Mouse (Mus musculus): ENCODE data around the gene Tmem94. TPM values are rescaled to one million over a fixed set of nuclear protein-coding genes. Genes with fewer than 3 reads are reported as not detected.
A peak's percentile ranks its signal among the peaks of the same experiment; 100 is the strongest.

Tmem94 gene
- polyA plus RNA-seq, 1 experiment = 29.2 TPM

DNA sequence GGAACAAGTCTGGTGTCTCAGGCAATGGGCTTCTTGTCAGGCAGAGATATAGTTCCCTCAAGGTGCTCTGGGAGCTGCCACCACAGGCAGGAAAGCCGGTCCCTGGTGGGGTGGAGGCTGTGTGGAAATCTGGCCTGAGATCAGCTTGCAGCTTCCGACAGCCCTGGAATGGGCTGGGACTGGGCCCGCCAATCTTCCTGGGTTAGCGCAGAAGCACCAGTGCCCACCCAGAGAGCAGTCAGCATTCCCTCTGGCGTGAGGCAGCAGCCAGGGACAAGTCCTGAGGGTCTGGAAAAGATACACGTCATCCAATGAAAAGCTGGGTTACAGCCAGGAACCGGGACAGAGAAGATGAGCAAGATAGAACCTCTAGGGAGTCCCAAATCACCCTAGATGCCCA, 46.9 kb downstream of the Tmem94 start:
- H3K36me3 ChIP-seq (ENCODE audit: control insufficient read depth, insufficient read depth, low read length, poor library complexity, severe bottlenecking) = peaks cover 2% of the 10 kb centered on the region; the same call in 1 of the 2 replicates
- H3K9ac ChIP-seq (ENCODE audit: low read depth, poor library complexity, severe bottlenecking) = no peak overlapping the region
- no peak overlapping the region for H3K4me3 ChIP-seq (ENCODE audit: low read depth, low read length)
- H3K27me3 ChIP-seq (ENCODE audit: control insufficient read depth, insufficient read depth, low read length, poor library complexity, severe bottlenecking) = no peaks in the 10 kb centered on the region
- TF ChIP-seq CTCF (IDR thresholded peaks at IDR 0.05; ENCODE audit: low read depth, low read length) (no peak), POLR2A (IDR thresholded peaks at IDR 0.05; ENCODE audit: insufficient read depth, low read length) (no peak), EP300 (IDR thresholded peaks at IDR 0.05; ENCODE audit: insufficient read depth, low read depth, low read length) (no peak)
- peaks cover 2% of the 10 kb centered on the region for H3K4me1 ChIP-seq (ENCODE audit: control insufficient read depth, insufficient read depth, low read length)
- no peak overlapping the region for H3K27ac ChIP-seq (ENCODE audit: insufficient read depth, low read length)
- no peaks in the 10 kb centered on the region for H3K9me3 ChIP-seq (replicated peaks; ENCODE audit: control insufficient read depth, insufficient read depth, low read length, poor library complexity, severe bottlenecking)

DNA sequence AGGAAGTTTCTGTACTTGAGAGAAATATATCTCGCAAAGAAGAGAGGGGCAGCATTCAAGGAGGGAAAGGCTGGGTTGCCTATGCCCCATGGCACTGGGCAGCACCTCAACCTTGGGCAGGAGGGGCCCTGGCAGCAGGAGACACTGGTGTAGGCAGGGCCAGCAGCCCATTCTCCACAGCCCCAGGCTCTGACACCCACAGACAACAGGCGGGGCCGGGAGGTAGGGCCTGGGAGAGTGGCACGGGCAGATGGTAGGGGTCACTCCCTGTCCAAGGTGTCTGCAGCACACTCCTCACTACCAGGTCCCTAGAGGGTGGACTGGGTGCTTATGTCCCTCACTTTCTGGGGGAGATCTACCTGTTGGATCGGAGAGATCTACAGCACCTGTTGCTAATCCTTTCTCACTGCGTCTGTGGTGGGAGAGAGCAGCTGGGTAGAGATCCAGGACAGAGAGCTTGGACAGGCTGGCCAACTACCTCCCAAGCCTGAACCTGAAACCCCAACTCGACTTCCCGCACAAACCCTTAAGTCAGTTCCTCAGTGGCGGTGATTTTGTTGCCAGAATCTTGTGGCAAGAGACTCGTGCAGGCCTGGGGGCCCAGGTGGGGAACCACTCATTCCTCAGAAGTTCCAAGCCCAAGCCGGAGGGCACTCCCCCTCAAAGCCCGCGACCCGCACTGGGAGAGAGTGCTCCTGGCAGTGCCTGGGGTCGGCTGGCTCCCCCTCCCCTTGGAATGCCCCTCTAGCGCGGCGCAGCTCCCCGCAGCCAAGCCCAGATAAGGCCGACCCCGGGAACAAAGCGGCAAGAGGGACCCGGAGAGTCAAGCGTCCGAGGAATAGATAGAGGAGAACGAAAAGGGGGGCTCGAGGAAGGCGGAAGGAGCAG, 47.5 kb downstream of the Tmem94 start:
- Histone ChIP-seq H3K9me3 (replicated peaks; ENCODE audit: control insufficient read depth, insufficient read depth, low read length, poor library complexity, severe bottlenecking) (no peaks in the 10 kb centered on the region), H3K4me1 (ENCODE audit: control insufficient read depth, insufficient read depth, low read length) (peaks cover 2% of the 10 kb centered on the region), H3K4me3 (ENCODE audit: low read depth, low read length) (peak overlapping the region; percentile 73), H3K36me3 (ENCODE audit: control insufficient read depth, insufficient read depth, low read length, poor library complexity, severe bottlenecking) (peaks cover 2% of the 10 kb centered on the region; the same call in 1 of the 2 replicates), H3K27ac (ENCODE audit: insufficient read depth, low read length) (no peak overlapping the region), H3K27me3 (ENCODE audit: control insufficient read depth, insufficient read depth, low read length, poor library complexity, severe bottlenecking) (no peaks in the 10 kb centered on the region), H3K9ac (ENCODE audit: low read depth, poor library complexity, severe bottlenecking) (peak overlapping the region; percentile 93)
- TF ChIP-seq POLR2A (IDR thresholded peaks at IDR 0.05; ENCODE audit: insufficient read depth, low read length) (no peak), CTCF (IDR thresholded peaks at IDR 0.05; ENCODE audit: low read depth, low read length) (no peak)

DNA sequence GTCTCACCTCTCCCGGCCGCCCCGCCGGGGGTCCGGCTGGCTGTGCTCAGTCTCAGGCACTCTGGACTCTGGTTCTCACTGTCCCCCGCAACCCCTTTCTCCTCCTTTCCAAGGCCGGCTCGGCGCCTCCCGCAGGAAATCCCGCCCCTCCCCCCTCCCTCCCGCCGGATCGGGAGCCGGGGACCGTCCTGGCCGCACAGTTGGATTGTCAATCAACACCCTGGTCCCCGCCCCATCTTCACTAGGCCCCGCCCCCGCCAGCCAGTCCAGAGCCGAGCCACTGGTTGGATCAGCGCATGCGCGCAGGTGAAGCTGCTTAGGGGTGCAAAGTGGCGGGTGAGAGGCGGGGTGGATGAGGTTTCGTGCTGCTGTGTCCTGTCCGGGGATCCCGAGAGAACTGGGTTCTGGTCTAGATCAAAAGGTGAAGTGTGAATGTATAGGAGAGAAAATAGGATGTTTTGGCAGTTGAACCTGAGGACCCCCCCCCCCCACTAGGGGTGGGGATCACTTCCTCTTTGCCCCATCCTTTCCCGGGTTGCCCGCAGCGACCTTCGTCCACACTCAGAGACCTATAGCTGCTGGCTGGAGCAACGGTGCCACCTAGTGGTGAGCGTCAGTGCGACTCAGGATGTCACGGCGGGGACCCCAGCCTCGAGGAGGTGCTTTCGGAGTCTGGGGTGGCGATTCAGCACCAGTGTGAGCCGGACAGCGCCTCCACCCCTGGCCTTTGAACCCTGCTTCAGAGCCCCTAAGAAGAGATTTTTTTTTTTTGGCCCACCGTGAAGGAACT, 48.5 kb downstream of the Tmem94 start, which contains the start of gene Caskin2:
Gene Caskin2 (minus strand): TSS at position 133 of the 790 bp plus-strand sequence.
- Histone ChIP-seq H3K9ac (ENCODE audit: low read depth, poor library complexity, severe bottlenecking) (peak within 1 kb of the TSS; percentile 93), H3K4me3 (ENCODE audit: low read depth, low read length) (peak within 1 kb of the TSS; percentile 75), H3K27me3 (ENCODE audit: control insufficient read depth, insufficient read depth, low read length, poor library complexity, severe bottlenecking) (no peaks in the 10 kb centered on the region), H3K36me3 (ENCODE audit: control insufficient read depth, insufficient read depth, low read length, poor library complexity, severe bottlenecking) (peaks cover 2% of the 10 kb centered on the region; the same call in 1 of the 2 replicates), H3K9me3 (replicated peaks; ENCODE audit: control insufficient read depth, insufficient read depth, low read length, poor library complexity, severe bottlenecking) (no peaks in the 10 kb centered on the region), H3K27ac (ENCODE audit: insufficient read depth, low read length) (no peak within 1 kb of the TSS), H3K4me1 (ENCODE audit: control insufficient read depth, insufficient read depth, low read length) (peaks cover 2% of the 10 kb centered on the region)
- TF ChIP-seq EP300 (IDR thresholded peaks at IDR 0.05; ENCODE audit: insufficient read depth, low read depth, low read length) (no peak), POLR2A (IDR thresholded peaks at IDR 0.05; ENCODE audit: insufficient read depth, low read length) (peak; percentile 64), CTCF (IDR thresholded peaks at IDR 0.05; ENCODE audit: low read depth, low read length) (peak; percentile 98)

DNA sequence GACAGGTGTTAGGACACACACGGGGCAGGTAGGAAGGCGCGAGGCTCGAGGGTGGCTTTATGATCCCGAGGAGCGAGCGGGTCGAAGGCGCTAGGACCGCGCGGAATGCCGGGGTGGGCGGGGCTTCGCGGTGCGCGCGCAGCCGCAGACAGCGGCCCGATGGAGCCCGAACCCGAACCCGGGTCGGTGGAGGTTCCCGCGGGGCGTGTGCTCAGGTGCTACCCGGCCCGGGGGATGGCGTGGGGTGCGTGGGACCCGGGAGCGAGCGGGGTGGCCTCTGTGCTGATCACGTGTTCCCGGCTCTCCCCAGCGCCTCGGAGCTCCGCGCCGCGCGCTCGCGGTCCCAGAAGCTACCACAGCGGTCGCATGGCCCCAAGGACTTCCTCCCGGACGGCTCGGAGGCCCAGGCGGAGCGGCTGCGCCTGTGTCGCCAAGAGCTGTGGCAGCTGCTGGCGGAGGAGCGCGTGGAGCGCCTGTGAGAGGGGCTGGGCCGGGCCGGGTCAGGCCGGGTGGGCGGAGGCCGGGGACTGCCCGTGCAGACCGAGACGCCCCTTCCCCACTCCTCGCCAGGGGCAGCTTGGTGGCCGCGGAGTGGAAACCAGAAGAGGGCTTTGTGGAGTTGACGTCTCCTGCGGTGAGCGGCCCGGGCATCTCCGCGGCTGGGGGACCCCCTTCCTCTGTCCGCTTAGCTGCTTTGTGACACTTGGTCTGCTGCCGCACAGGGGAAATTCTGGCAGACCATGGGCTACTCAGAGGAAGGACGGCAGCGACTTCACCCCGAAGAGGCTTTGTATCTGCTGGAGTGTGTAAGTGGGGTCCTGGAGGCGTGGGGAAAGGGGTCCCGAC, 49.6 kb downstream of the Tmem94 start, which contains the start of gene Tsen54:
Gene Tsen54 (plus strand): TSS at position 120 of the 846 bp plus-strand sequence.
- no peaks in the 10 kb centered on the region for H3K9me3 ChIP-seq (replicated peaks; ENCODE audit: control insufficient read depth, insufficient read depth, low read length, poor library complexity, severe bottlenecking)
- H3K4me3 ChIP-seq (ENCODE audit: low read depth, low read length) = peak within 1 kb of the TSS; percentile 75
- H3K36me3 ChIP-seq (ENCODE audit: control insufficient read depth, insufficient read depth, low read length, poor library complexity, severe bottlenecking) = peaks cover 2% of the 10 kb centered on the region; the same call in 1 of the 2 replicates
- peak within 1 kb of the TSS; percentile 93 for H3K9ac ChIP-seq (ENCODE audit: low read depth, poor library complexity, severe bottlenecking)
- TF ChIP-seq POLR2A (IDR thresholded peaks at IDR 0.05; ENCODE audit: insufficient read depth, low read length) = peak; percentile 48
- TF ChIP-seq EP300 (IDR thresholded peaks at IDR 0.05; ENCODE audit: insufficient read depth, low read depth, low read length) = 0 out of 2 replicates have a peak, but pooled peaks have one; percentile 42
- TF ChIP-seq CTCF (IDR thresholded peaks at IDR 0.05; ENCODE audit: low read depth, low read length) = no peak
- H3K27me3 ChIP-seq (ENCODE audit: control insufficient read depth, insufficient read depth, low read length, poor library complexity, severe bottlenecking) = no peaks in the 10 kb centered on the region
- no peaks in the 10 kb centered on the region for H3K4me1 ChIP-seq (ENCODE audit: control insufficient read depth, insufficient read depth, low read length)
- no peak within 1 kb of the TSS for H3K27ac ChIP-seq (ENCODE audit: insufficient read depth, low read length)

DNA sequence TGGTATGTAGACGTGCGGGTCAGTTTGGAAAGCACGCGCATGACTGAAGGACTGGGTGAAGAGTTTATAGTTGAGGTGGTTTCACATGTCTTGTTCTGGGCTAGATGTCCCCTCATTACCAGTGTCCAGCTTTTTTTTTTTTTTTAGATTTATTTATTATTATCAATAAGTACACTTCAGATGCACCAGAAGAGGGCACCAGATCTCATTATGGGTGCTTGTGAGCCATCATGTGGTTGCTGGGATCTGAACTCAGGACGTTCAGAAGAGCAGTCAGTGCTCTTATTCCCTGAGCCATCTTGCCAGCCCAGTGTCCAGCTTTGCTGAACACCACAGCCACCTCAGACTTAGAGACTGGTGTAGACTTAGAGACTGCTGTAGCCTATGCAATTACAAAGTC, 52.1 kb downstream of the Tmem94 start:
- H3K9me3 ChIP-seq (replicated peaks; ENCODE audit: control insufficient read depth, insufficient read depth, low read length, poor library complexity, severe bottlenecking) = no peaks in the 10 kb centered on the region
- peaks cover 10% of the 10 kb centered on the region; the same call in 1 of the 2 replicates for H3K36me3 ChIP-seq (ENCODE audit: control insufficient read depth, insufficient read depth, low read length, poor library complexity, severe bottlenecking)
- H3K4me1 ChIP-seq (ENCODE audit: control insufficient read depth, insufficient read depth, low read length) = no peaks in the 10 kb centered on the region
- no peaks in the 10 kb centered on the region for H3K27me3 ChIP-seq (ENCODE audit: control insufficient read depth, insufficient read depth, low read length, poor library complexity, severe bottlenecking)
- H3K27ac ChIP-seq (ENCODE audit: insufficient read depth, low read length) = no peak overlapping the region
- H3K9ac ChIP-seq (ENCODE audit: low read depth, poor library complexity, severe bottlenecking) = no peak overlapping the region
- TF ChIP-seq POLR2A (IDR thresholded peaks at IDR 0.05; ENCODE audit: insufficient read depth, low read length) (no peak), EP300 (IDR thresholded peaks at IDR 0.05; ENCODE audit: insufficient read depth, low read depth, low read length) (no peak), CTCF (IDR thresholded peaks at IDR 0.05; ENCODE audit: low read depth, low read length) (no peak)
- no peak overlapping the region for H3K4me3 ChIP-seq (ENCODE audit: low read depth, low read length)

All from ES-Bruce4 (cell line).